Mouse (Mus musculus) skeletal muscle tissue, adult 2 months (tissue): ENCODE measurements around the gene Csmd2.
"Not testable (repeated sequence)": the region's sequence is repeated elsewhere in the genome, so short reads cannot be mapped to it uniquely, and the experiment has no call there.

Source experiments
- DNase-seq: peaks from one replicate; pipeline ENCODE4 v3.0.0-alpha.2; 2012; ENCODE audit warnings: low read depth, low spot score

Gene Csmd2

DNA sequence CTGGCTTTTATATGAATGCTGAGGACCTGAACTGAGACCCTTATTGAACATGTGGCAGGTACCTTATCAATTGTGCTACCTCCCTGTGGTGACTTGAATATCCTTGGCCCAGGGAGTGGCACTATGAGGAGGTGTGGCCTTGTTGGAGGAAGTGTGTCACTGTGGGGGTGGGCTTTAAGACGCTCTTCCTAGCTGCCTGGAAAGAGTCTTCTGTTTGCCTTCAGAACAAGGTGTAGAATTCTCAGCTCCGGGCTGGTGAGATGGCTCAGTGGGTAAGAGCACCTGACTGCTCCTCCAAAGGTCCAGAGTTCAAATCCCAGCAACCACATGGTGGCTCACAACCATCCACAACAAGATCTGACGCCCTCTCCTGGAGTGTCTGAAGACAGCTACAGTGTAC, 624.1 kb downstream of the Csmd2 start:
- not testable (repeated sequence) for DNase-seq

DNA sequence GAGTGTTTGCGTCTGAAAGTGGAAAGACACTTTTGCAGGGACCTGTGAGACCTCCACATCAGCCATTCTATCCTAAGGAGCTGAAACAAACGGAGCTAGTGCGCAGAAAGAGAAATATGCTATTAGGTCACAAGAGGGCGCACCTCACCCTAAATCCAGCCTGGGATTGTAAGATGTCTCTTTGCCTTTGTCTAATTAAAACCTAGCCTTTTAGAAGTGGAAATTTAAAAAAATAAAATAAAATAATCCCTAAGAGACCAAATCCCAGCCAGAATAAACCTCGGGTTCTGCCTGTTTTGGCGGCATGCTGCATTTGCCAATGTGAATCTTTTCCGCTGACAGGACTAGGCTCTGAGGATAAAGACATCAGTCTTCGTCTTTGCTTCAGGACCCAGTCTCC, 625.7 kb downstream of the Csmd2 start:
- no peak for DNase-seq

DNA sequence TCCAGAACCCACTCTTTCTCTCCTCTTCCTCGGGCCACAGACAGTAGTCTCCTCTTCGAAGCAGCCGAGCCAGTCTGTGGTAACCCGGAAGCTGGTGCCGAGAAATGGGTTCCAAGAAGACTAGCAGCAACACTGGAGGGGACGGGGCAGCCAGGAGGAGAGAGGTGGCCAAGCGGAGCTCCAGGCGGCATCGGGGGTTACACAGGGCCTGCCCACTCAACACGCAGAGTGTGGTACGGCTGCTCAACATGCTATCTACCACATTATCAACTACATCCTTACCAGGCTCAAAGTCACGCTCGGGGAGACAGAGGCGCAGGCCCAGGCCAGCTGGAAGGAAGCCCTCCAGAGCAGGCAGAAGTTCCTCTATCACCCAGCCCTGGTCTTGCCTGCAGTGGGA, 628.1 kb downstream of the Csmd2 start:
- DNase-seq: no peak
